Comparison of ENCODE assay signal across 1 mouse cellular context in genomic region chr14:30655531-30655930, GRCm38 (mm10).
A peak's percentile ranks its signal among the peaks of the same experiment; 100 is the strongest.
TF ChIP-seq lines count a peak whose summit lies in the region.

No protein-coding gene starts in this region.

TF ChIP-seq in MEL, 35 proteins besides CTCF, POLR2A, EP300 and RAD21 (continued from another document):
- TF ChIP-seq CHD2 (IDR thresholded peaks at IDR 0.05; ENCODE audit: low read length) (no peak), HCFC1 (IDR thresholded peaks at IDR 0.05; ENCODE audit: low read depth, low read length) (no peak), ZNF384 (IDR thresholded peaks at IDR 0.05; ENCODE audit: low read depth, low read length) (peak; percentile 2; the same call in 1 of the 2 replicates), MAX (IDR thresholded peaks at IDR 0.05; ENCODE audit: low read length) (peak; percentile 48; the same call in 1 of the 2 replicates), JUND (IDR thresholded peaks at IDR 0.05; ENCODE audit: low read depth, low read length) (no peak), GABPA (IDR thresholded peaks at IDR 0.05; ENCODE audit: low read depth, low read length) (no peak), TBP (IDR thresholded peaks at IDR 0.05; ENCODE audit: low read depth, low read length) (peak; percentile 77), USF1 (IDR thresholded peaks at IDR 0.05; ENCODE audit: low read depth, low read length) (no peak), NELFE (IDR thresholded peaks at IDR 0.05; ENCODE audit: low read depth, low read length) (no peak), MYB (IDR thresholded peaks at IDR 0.05; ENCODE audit: low read depth, low read length) (no peak), TAL1 (IDR thresholded peaks at IDR 0.05; ENCODE audit: low read length) (no peak), UBTF (IDR thresholded peaks at IDR 0.05; ENCODE audit: borderline replicate concordance, insufficient read depth, low read depth, low read length) (no peak), MYC (IDR thresholded peaks at IDR 0.05; ENCODE audit: low read depth, low read length) (no peak), E2F4 (IDR thresholded peaks at IDR 0.05; ENCODE audit: borderline replicate concordance, low read depth, low read length) (no peak), MAZ (IDR thresholded peaks at IDR 0.05; ENCODE audit: low read depth, low read length) (no peak), SIN3A (IDR thresholded peaks at IDR 0.05; ENCODE audit: low read length) (peak; percentile 71), USF2 (IDR thresholded peaks at IDR 0.05; ENCODE audit: borderline replicate concordance in 1 of 2, insufficient read depth in 1 of 2, low read depth in 1 of 2, low read length in 2 of 2) (no peak), SMC3 (IDR thresholded peaks at IDR 0.05; ENCODE audit: low read depth, low read length) (0 out of 2 replicates have a peak, but pooled peaks have one; percentile 6), ELF1 (IDR thresholded peaks at IDR 0.05; ENCODE audit: low read depth, low read length) (0 out of 2 replicates have a peak, but pooled peaks have one; percentile 53), CHD1 (IDR thresholded peaks at IDR 0.05; ENCODE audit: low read depth, low read length) (0 out of 2 replicates have a peak, but pooled peaks have one; percentile 29), ZKSCAN1 (IDR thresholded peaks at IDR 0.05; ENCODE audit: low read depth, low read length) (no peak), KAT2A (conservative IDR thresholded peaks at IDR 0.05; ENCODE audit: low read depth, low read length) (no peak), RCOR1 (IDR thresholded peaks at IDR 0.05; ENCODE audit: low read depth, low read length) (no peak), POLR2AphosphoS2 (IDR thresholded peaks at IDR 0.05; ENCODE audit: low read length) (no peak)
